Mouse (Mus musculus): Measurements from ENCODE around the gene Camta1.

Gene Camta1

GRCm38 (mm10) chr4:151694047-151694446, 167.6 kb downstream of the Camta1 start:
- ChIA-PET CTCF (interaction anchor here (0.6 to 2.9 kb wide), 21 partner anchors 8 to 1965 kb away, joined by 3 to 12 read pairs (median 3); no protein-coding TSS in a partner anchor), POLR2A (interaction anchor here in 2 of 4 experiments (0.6 to 1.0 kb wide), 3 partner anchors 73 to 623 kb away, joined by 3 read pairs; no protein-coding TSS in a partner anchor)

GRCm38 (mm10) chr4:151690041-151690440, 171.6 kb downstream of the Camta1 start:
- POLR2A ChIA-PET, result no interaction called here
- CTCF ChIA-PET, result interaction anchor here in 1 of 4 experiments (0.7 kb wide), 1 partner anchor 80 kb away, joined by 3 read pairs; no protein-coding TSS in a partner anchor

GRCm38 (mm10) chr4:151688206-151688605, 173.5 kb downstream of the Camta1 start:
- POLR2A ChIA-PET, result no interaction called here
- CTCF ChIA-PET, result no interaction called here

GRCm38 (mm10) chr4:151684596-151684995, 177.1 kb downstream of the Camta1 start:
- ChIA-PET POLR2A (interaction anchor here in 1 of 4 experiments (0.6 kb wide), 1 partner anchor 254 kb away, joined by 3 read pairs; no protein-coding TSS in a partner anchor), CTCF (interaction anchor here in 3 of 4 experiments (0.6 to 2.1 kb wide), 4 partner anchors 8 to 71 kb away, joined by 3 to 11 read pairs (median 4); no protein-coding TSS in a partner anchor)

GRCm38 (mm10) chr4:151682831-151683488, 178.7 kb downstream of the Camta1 start:
- POLR2A ChIA-PET, result no interaction called here

GRCm38 (mm10) chr4:151672452-151672851, 189.2 kb downstream of the Camta1 start:
- ChIA-PET CTCF (interaction anchor here in 3 of 4 experiments (0.5 to 1.0 kb wide), 4 partner anchors 11 to 1862 kb away, joined by 3 to 4 read pairs (median 4); no protein-coding TSS in a partner anchor), POLR2A (interaction anchor here in 1 of 4 experiments (0.8 to 1.2 kb wide), 3 partner anchors 28 to 230 kb away, joined by 3 read pairs; no protein-coding TSS in a partner anchor)

More at GRCm38 (mm10) chr4:151682831-151683488, 178.7 kb downstream of the Camta1 start:
- CTCF ChIA-PET, result interaction anchor here (0.6 to 2.1 kb wide), 30 partner anchors 9 to 658 kb away, joined by 3 to 13 read pairs (median 4); no protein-coding TSS in a partner anchor

GRCm38 (mm10) chr4:151666411-151666901, 195.2 kb downstream of the Camta1 start:
- ChIA-PET POLR2A (interaction anchor here in 1 of 4 experiments (0.6 kb wide), 1 partner anchor 194 kb away, joined by 3 read pairs; no protein-coding TSS in a partner anchor), CTCF (interaction anchor here in 1 of 4 experiments (0.7 to 1.0 kb wide), 3 partner anchors 15 to 56 kb away, joined by 3 read pairs; no protein-coding TSS in a partner anchor)

GRCm38 (mm10) chr4:151661486-151661885, 200.2 kb downstream of the Camta1 start:
- CTCF ChIA-PET, result interaction anchor here in 1 of 4 experiments (0.6 kb wide), 1 partner anchor 145 kb away, joined by 3 read pairs; no protein-coding TSS in a partner anchor
- POLR2A ChIA-PET, result interaction anchor here in 1 of 4 experiments (0.6 kb wide), 1 partner anchor 85 kb away, joined by 4 read pairs; no protein-coding TSS in a partner anchor

GRCm38 (mm10) chr4:151656427-151656826, 205.2 kb downstream of the Camta1 start:
- CTCF ChIA-PET, result no interaction called here
- POLR2A ChIA-PET, result no interaction called here

- CTCF ChIA-PET, result interaction anchor here in 1 of 4 experiments (0.6 kb wide), 1 partner anchor 85 kb away, joined by 8 read pairs; no protein-coding TSS in a partner anchor
- POLR2A ChIA-PET, result interaction anchor here in 1 of 4 experiments (0.8 kb wide), 1 partner anchor 36 kb away, joined by 3 read pairs; no protein-coding TSS in a partner anchor
These were observed 205.9 kb downstream of the Camta1 start for GRCm38 (mm10) chr4:151655637-151656385.

GRCm38 (mm10) chr4:151655227-151655626, 206.4 kb downstream of the Camta1 start:
- POLR2A ChIA-PET, result interaction anchor here in 2 of 4 experiments (0.7 to 0.8 kb wide), 2 partner anchors 37 to 347 kb away, joined by 3 read pairs; no protein-coding TSS in a partner anchor
- CTCF ChIA-PET, result interaction anchor here in 1 of 4 experiments (0.6 kb wide), 1 partner anchor 84 kb away, joined by 8 read pairs; no protein-coding TSS in a partner anchor

GRCm38 (mm10) chr4:151642418-151642817, 219.3 kb downstream of the Camta1 start:
- POLR2A ChIA-PET, result no interaction called here
- CTCF ChIA-PET, result interaction anchor here in 3 of 4 experiments (0.5 to 1.0 kb wide), 3 partner anchors 33 to 144 kb away, joined by 3 read pairs; no protein-coding TSS in a partner anchor

GRCm38 (mm10) chr4:151640971-151641370, 220.7 kb downstream of the Camta1 start:
- ChIA-PET CTCF (interaction anchor here in 3 of 4 experiments (0.6 to 1.0 kb wide), 4 partner anchors 25 to 252 kb away, joined by 3 to 4 read pairs (median 3); no protein-coding TSS in a partner anchor), POLR2A (no interaction called here)

- ChIA-PET POLR2A (no interaction called here), CTCF (interaction anchor here in 3 of 4 experiments (0.5 to 1.2 kb wide), 7 partner anchors 9 to 1919 kb away, joined by 3 to 12 read pairs (median 4); no protein-coding TSS in a partner anchor)
These were observed 222.7 kb downstream of the Camta1 start for GRCm38 (mm10) chr4:151638941-151639340.

- CTCF ChIA-PET, result interaction anchor here in 2 of 4 experiments (1.0 to 1.4 kb wide), 3 partner anchors 27 to 154 kb away, joined by 3 to 5 read pairs (median 4); no protein-coding TSS in a partner anchor
- POLR2A ChIA-PET, result interaction anchor here in 1 of 4 experiments (0.7 kb wide), 2 partner anchors 510 to 1622 kb away, joined by 3 to 10 read pairs; no protein-coding TSS in a partner anchor
These were observed 224.3 kb downstream of the Camta1 start for GRCm38 (mm10) chr4:151637348-151637747.

GRCm38 (mm10) chr4:151634771-151635170, 226.9 kb downstream of the Camta1 start:
- ChIA-PET POLR2A (interaction anchor here in 2 of 4 experiments (0.6 to 1.3 kb wide), 2 partner anchors 10 to 450 kb away, joined by 3 read pairs; no protein-coding TSS in a partner anchor), CTCF (interaction anchor here in 1 of 4 experiments (0.8 kb wide), 1 partner anchor 24 kb away, joined by 3 read pairs; no protein-coding TSS in a partner anchor)

- POLR2A ChIA-PET, result no interaction called here
- CTCF ChIA-PET, result interaction anchor here in 1 of 4 experiments (0.6 to 1.8 kb wide), 2 partner anchors 19 to 350 kb away, joined by 5 read pairs; no protein-coding TSS in a partner anchor
These were observed 227.9 kb downstream of the Camta1 start for GRCm38 (mm10) chr4:151633795-151634194.

- ChIA-PET CTCF (no interaction called here), POLR2A (interaction anchor here in 1 of 4 experiments (0.6 kb wide), 1 partner anchor 81 kb away, joined by 3 read pairs; no protein-coding TSS in a partner anchor)
These were observed 229.4 kb downstream of the Camta1 start for GRCm38 (mm10) chr4:151632321-151632720.

All from embryonic stem cell, embryonic (primary cell).